Mouse (Mus musculus) gastrocnemius, postnatal 25 days (tissue): Measurements from ENCODE around the gene Mbd5. TPM values are rescaled to one million over a fixed set of nuclear protein-coding genes. Genes with fewer than 3 reads are reported as not detected.

Source experiments
- DNase-seq: peaks from one replicate; pipeline ENCODE4 v3.0.0; 2022
- total RNA-seq, 2 experiments: library from RNA; stranded (reverse); gene quantifications; 1 replicate in 1 of 2; 2 replicates in 1 of 2; pipeline ENCODE4 v1.2.3; 2021

The Mbd5 gene
- total RNA-seq, 2 experiments from 2014 or later = 25.9 to 29.1 TPM

GRCm38 (mm10) chr2:49344287-49344686, 395.0 kb downstream of the Mbd5 start:
- DNase-seq = no peak

- no peak for DNase-seq
These were observed 396.5 kb downstream of the Mbd5 start for GRCm38 (mm10) chr2:49345786-49346185.

DNA sequence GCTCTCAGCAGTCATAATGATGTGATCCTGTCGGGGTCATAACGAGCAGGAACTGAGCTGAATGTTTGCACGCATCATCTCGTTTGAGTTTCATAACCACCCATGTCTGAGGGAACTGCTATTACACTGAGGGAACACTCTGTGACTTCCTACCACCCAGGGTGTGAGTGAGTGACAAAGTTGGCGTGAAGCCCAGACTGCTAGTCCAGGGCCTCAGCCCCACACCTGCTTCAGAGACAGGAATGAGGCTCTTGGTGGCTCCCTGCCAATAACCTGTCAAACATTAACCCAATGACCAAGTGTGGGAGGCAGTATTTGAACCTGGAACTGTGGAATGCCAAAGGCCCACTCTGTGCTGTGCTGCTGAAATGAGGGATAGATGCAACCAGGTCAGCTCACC, 400.5 kb downstream of the Mbd5 start:
- DNase-seq = no peak

DNA sequence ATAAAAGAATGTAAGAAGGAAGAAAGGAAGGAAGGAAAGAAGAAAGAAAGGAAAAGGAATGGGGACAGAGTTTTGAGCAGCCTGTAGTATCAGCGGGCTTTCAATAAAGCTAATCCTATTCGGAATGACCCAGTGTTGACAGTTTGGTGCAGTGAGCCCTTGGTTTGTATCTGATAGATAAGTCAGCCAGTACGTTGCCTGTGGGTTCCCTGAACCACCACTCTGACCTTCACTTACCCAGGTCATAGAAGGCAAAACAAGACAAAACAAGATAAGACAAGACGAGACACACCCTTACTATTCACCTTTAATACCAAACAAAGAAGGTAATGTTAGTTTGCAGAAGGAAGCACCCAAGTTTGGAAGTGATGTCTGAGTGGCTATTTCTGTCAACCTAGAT, 401.5 kb downstream of the Mbd5 start:
- DNase-seq = no peak

- no peak for DNase-seq
These were observed 404.8 kb downstream of the Mbd5 start for GRCm38 (mm10) chr2:49354066-49354465.

DNA sequence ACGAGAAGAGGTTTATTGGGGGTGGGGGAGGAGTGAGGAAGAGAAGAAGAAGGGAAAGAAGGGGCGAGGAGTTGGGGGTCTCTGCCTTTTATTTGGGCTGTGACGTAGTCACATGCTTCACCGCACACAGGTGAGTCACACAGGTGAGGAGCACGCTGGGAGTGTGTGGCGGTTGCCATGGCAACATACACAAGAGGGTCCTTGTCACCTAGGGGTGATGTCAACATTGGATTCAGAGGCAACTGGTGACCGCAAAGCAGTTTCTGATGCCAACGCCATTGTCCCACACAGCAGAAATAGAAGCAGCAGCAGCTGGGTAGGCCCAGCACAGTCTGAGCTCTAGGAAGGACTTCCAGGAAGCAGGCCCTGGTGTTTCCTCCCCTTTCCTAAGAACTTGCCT, 406.6 kb downstream of the Mbd5 start:
- DNase-seq = no peak

DNA sequence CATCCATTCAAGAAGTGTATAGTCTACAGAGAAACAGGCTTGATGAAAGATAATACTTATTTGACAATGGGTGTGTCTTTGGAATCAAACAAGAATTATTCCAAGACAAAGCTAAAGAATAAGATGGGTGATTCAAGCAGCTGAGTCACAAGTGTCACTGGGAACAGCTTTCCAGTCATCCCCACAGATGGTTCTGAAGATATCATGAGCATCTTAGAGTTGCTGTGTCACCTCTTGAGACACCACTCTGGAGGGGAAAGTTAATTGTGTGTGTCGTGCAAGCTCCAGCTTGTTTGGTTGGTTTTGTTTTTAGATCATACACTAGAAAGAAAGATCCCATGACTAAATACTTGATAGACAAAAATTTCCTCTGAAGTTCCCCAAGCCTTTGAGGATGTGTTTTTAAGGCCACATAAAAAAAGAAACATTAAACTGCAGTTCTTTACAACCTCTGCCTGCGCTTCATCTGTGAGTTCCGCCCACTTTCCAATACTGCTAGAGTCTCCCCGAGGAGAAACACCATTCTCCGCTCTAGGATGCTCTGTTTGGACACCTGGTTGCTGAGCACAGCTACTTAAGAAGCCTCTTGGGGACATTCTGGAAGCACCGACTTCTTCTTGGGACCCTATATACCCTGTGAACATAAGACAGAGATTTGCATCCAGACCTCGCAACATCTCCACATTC, 409.0 kb downstream of the Mbd5 start:
- DNase-seq = no peak

DNA sequence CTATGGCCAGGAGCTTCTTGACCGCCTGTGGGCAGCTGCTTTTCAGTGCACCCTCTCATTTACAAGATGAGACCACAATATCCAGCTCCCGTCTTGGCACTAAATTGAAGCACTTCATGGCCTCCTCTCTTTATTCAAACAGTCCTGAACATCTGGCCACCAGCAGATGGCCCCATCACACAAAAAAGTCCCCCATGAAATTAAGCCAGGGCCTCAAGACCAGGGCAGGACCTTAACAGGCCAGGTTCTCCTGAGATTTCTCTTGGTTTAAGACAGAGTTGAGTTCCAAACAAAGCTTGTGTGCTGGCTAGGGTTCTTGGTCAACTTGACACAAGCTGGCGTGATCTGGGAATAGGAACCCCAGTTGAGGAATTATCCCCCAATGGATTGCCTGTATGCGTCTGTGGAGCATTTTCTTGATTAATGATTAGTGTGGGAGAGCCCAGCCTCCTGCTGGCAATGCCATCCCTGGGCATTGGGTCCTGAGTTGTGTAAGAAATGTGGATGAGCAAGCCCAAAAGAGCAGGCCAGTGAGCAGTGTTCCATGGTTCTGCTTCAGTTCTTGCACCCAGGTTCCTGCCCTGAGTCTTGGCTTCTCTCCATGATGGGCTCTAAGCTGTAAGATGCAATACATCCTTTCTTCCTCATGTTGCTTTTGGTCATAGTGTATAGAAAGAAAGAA, 409.7 kb downstream of the Mbd5 start:
- DNase-seq = no peak

GRCm38 (mm10) chr2:49359706-49360105, 410.4 kb downstream of the Mbd5 start:
- DNase-seq = no peak

- no peak for DNase-seq
These were observed 415.2 kb downstream of the Mbd5 start for GRCm38 (mm10) chr2:49364546-49364945.

GRCm38 (mm10) chr2:49366878-49367545, 417.7 kb downstream of the Mbd5 start:
- no peak for DNase-seq

- DNase-seq = no peak
These were observed 418.2 kb downstream of the Mbd5 start for GRCm38 (mm10) chr2:49367546-49367917.

GRCm38 (mm10) chr2:49371632-49372031, 422.3 kb downstream of the Mbd5 start:
- DNase-seq = no peak

GRCm38 (mm10) chr2:49372586-49372985, 423.3 kb downstream of the Mbd5 start:
- no peak for DNase-seq

Other genes starting within 250 kb of the Mbd5 start
- gene Acvr2a, start 135.4 kb upstream of the Mbd5 start, total RNA-seq = 10 to 100 TPM; 13.4 to 19.4 TPM
- 10 to 100 TPM; 25.5 to 28.1 TPM for gene Orc4, start 769 bp downstream of the Mbd5 start, total RNA-seq